Mouse (Mus musculus): Measurements from ENCODE around the gene Sf3a2.
A peak's percentile ranks its signal among the peaks of the same experiment; 100 is the strongest.

Sf3a2 gene

DNA sequence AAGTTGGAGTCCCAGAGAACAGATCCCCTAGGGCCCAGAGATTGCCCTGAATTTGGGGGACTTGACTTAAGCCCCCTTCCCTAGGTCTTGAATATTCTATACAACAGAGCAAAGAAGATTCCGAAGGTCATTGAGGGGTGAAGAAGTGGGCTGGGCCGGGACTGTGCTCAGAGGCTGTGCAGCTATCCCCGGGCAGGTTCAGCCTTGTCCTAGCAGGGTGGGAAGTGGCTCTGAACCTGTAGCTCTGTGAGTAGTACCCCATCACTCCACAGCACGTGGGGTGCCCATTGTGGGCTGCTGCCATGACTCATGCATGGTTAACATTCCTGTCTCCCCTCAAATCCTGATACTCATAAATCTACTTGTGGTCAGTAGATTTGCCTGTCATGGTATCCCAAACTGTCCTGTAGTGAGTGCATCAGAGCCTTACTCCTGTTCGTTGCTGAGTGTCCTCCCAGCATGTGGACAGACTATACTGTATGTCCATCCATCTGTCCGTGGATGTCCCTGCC, 21.6 kb upstream of the Sf3a2 start:
- no peak for DNase-seq

DNA sequence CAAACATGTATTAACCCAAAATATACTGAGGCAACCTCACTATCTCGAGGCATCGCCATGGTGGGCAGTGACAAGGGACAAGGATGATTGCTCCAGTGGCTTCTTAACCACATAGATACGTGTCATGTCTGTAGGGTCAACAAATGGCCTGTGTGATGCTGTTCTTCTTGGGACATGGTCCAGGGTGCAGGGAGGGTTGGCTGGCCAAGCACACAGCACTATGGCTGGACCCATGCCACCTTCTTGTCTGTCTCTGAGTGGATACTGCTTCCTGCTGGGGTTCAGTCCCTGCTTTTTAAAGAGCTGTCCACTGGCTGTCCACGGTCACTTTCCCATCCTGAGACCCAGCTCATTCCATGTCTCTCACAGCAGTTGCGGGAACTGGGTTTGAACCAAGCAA, 20.9 kb upstream of the Sf3a2 start:
- DNase-seq = peak; percentile 52

GRCm38 (mm10) chr10:80779565-80779964, 18.4 kb upstream of the Sf3a2 start:
- no peak for DNase-seq

DNA sequence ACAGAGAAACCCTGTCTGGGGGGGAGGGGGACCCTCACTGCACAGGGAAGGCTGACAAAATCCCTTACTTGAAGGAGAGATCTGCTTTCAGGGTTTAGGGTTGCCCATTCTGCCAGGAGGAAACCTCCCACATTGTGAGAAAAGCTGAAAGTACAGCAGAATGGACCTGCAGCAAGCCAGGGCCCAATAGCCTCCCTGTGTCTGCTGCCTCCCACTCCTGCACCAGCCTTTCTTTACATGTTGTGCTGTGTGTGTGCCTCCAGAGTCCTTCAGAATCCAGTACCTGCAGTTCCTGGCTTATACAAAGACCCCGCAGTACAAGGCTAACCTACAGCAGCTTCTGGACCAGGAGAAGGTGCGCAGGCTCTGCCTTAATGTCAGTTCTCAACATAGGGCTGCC, 13.7 kb upstream of the Sf3a2 start:
- no peak for DNase-seq

DNA sequence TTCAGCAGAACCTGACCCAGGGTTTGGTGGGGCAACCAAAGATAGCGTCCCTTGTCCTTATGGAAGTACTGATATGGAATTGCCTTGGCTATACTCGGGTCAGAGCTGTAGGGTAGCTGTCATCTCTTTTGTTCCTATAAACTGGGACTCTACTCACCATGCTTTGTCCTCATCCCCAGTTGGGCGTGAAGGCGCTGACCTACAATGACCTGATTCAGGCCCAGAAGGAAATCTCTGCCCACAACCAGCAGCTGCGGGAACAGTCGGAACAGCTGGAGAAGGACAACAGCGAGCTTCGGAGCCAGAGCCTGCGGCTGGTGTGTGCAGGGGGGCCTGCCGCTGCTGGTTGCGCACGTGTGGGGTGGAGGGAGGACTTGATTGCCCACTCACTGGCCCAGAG, 13.1 kb upstream of the Sf3a2 start:
- DNase-seq = no peak

DNA sequence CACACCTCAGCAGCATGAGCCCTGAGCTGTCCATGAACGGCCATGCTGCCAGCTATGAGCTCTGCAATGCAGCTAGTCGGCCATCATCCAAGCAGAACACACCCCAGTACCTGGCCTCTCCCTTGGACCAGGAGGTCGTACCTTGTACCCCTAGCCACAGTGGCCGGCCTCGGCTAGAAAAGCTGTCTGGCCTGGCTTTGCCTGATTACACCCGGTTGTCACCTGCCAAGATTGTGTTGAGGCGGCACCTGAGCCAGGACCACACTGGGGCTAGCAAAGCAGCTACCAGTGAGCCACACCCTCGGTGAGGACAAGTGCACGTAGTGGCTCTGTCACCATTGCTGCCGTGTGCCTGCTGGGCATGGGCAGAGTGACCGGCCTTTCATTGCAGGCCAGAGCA, 12.0 kb upstream of the Sf3a2 start:
- no peak for DNase-seq

- DNase-seq = no peak
These were observed 10.5 kb upstream of the Sf3a2 start for GRCm38 (mm10) chr10:80787517-80787916.

- DNase-seq = no peak
These were observed 7.1 kb upstream of the Sf3a2 start for GRCm38 (mm10) chr10:80790761-80791404.

DNA sequence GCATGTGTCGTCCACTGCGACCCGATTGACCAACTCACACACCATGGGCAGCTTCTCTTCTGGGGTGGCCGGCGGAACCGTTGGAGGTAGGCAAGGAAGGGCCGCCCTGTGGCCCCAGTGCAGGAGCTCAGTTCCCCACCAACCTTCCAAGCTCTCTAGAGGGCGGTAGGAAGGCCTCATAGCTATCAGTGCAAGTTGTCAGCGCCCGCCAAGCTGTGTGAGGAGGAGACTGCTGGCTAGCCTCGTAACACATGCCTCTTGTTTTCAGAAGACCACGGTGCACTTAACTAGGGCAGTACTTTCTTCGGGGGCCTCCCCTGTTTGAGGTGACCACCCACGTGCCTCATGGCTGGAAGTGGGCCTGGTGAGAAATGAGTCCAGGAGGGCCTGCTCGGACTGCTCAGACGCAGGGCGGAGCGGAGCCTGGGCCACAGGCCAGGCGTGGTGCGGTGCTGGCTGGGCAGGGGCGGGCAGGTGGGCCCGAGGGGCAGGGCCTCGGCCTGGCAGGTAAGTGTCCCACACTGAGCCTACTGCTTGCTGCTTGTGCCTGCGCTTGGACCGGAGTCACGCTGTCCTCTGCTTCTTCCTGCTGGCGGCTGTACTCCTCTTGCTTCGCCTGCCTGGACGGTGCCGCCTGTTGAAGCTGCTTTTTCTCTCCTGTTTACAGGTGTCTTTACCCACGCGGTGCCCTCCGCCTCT, 6.4 kb upstream of the Sf3a2 start:
- DNase-seq = peak; percentile 54

DNA sequence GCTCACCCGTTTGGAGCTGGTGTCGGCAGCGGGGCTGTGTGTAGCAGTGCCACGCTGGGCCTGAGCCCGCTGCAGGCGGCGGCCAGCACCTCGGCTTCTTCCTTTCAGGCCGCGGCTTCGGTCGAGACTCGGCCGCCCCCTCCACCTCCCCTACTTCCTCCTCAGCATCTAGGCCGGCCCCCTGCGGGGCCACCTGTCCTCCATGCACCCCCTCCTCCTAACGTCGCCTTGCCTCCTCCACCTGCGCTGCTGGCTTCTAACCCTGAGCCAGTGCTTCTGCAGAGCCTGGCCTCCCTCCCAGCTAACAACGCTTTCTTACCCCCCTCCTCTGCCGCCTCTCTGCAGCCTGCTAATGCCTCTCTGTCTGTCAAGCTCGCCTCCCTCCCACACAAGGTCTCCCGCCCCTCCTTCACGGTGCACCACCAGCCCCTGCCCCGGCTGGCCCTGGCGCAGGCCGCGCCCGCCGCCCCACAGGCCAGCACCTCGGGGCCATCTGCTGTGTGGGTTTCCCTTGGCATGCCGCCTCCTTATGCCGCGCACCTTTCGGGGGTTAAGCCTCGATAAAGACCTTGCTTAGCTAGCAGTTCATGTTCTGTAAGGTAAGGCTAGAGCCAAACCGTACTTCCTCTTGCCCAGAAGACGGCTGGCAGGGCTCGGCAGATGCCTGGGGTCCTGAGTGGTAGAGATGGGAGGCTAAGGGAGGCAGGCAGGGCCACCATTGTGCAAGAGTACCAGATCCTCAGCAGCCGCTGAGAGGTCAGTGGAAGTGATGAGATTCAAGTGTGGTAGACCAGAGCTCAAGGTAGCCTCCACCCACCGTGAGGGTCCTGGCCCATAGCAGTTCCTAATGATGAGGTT, 5.6 kb upstream of the Sf3a2 start:
- peak; percentile 72 for DNase-seq

- DNase-seq = peak; percentile 67
These were observed 4.8 kb upstream of the Sf3a2 start for GRCm38 (mm10) chr10:80793033-80793784.

DNA sequence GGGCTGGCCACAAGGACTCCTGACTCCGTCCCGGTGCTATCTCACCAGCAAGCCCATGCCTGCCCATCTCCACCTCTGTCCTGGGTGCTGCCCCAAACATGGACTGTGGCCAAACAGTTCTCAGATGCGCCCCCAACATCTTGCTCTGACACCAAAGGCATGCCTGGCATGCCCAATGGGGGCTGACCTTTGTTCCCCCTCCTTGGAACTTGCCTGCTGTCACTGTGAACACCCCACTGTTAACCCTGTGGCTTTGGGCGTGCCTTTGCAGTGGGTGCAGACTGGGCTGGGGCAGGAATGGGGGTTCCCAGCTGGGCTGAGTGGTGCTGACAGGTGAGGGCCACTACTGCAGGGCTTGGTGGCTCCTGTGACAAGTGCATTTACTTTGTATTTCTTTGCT, 4.2 kb upstream of the Sf3a2 start:
- no peak for DNase-seq

- no peak for DNase-seq
These were observed 3.2 kb upstream of the Sf3a2 start for GRCm38 (mm10) chr10:80794750-80795149.

DNA sequence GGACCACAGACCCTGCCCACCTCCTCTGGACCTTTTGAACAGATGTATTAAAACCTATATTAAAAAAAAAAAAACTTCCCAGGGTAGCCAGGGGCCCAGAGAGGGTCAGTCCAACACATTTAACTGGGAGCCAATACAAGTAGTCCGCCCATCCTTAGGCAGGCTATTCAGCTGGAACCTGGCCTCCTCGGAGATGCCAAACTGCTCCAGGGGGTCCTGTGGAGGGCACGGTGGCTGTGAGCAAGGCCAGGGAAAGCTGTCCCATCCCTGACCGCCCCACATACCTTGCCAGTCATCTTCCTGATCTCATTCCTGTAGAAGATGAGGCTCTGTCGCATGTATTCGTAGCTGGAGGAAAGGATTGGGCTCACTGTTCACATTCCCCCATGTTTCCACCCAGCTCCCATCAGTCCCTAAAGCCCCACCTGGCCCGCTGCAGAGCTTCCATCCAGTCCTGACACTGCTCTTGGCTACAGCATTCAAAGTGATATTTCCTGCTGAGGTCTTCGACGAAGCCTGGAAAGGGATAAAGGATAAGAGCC, 1.6 kb upstream of the Sf3a2 start:
- DNase-seq = no peak

DNA sequence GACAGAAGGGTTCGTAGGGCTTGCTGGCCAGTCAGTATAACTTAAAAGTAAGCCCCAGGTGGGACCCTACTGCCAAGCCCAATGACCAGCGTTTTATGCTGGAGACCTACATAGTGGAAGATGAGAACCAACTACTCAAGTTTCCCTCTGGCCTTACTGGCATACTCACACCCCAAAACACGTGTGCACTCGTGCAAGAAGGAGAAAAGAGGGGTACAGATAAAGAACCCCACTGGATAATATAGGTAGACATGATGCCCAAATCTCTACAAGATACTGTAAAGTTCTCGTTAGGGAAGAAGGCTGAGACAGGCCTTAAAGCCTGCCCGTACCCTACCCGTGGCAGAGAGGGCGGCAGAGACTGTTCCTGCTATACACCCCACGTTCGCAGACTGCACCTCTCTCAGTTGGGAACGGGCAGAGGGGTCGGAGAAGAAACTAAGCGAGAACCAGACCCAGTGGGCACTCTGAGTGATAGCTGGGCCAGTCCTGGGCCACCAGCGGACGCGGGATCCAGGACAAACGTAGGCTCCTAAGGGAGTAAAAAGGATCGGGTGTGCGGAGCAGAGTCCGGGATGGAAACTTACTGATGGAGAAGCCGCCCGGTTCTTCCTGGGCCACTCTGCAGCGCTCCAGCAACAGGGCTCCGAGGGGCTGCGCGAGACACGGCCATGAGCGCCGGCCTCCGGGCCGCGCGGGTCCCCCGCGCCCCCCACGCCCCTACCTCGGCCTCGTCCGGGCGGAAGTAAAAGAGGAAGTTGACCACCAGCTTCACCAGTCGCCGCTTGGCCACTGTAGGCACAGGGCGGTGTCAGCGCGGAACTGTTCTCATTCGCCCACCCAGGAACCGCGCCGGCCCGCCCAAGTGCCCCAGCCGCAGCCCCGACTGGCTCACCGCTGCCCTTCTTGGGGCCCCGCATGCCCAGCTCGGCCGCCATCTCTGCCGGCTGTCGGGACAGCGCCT, 530 bp upstream of the Sf3a2 start:
- no peak for DNase-seq

GRCm38 (mm10) chr10:80799070-80799566, 1.1 kb downstream of the Sf3a2 start:
- no peak for DNase-seq

DNA sequence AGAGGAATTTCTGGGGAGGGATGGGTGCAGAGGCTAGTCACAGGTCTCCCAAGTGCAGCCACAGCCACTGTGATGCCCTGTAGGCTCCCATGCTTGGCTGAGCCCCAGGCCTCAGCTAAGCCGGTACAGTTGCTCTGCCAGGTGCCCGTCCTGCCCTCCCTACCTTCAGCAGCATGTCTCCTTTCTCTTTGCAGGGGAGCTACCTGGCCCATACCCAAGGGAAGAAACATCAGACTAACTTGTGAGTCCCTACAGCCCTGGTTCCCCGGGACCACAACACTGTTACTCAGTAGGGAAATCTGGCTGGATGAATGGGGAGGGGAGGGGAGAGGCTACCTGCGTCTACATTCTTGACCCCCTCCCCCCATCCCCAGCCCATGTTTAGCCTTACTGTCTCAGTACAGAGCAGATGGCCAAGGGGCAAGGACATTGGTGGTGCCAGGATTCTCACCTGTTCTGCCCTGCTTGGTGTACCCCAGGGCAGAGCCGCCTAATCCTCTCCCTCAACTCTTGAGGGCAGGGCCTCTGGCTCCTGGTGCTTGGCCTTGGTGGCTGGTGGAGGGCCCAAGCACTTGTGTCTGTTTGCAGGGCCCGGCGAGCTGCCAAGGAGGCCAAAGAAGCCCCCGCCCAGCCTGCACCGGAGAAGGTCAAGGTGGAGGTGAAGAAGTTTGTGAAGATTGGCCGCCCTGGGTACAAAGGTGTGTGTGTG, 4.4 kb downstream of the Sf3a2 start:
- no peak for DNase-seq

GRCm38 (mm10) chr10:80802996-80803395, 5.0 kb downstream of the Sf3a2 start:
- DNase-seq = no peak

DNA sequence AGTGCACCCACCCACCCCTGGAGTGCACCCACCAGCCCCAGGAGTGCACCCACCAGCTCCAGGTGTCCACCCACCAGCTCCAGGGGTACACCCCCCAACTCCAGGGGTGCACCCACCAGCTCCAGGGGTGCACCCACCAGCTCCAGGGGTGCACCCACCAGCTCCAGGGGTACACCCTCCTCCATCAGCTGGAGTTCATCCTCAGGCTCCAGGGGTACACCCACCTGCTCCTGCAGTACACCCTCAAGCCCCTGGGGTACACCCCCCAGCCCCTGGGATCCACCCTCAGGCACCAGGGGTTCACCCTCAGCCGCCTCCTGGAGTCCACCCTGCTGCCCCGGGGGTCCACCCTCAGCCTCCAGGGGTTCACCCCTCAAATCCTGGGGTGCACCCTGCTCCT, 6.3 kb downstream of the Sf3a2 start:
- DNase-seq = no peak

GRCm38 (mm10) chr10:80804916-80805315, 6.9 kb downstream of the Sf3a2 start, which contains the start of gene Amh:
Gene Amh (plus strand): TSS chr10:80805243.
- DNase-seq = no peak
